ENCODE assay signal across 20 mouse cellular contexts in genomic region chr17:8413656-8414055, GRCm38 (mm10). TPM values are rescaled to one million over a fixed set of nuclear protein-coding genes. Genes with fewer than 3 reads are reported as not detected.
DNase-seq lines count a peak whose midpoint lies in the region; ATAC-seq and TF ChIP-seq lines count a peak whose summit lies in the region.
"Had no signal": no experiment of that assay in that cellular context is flagged by ENCODE, and none has a peak within 500 bp of the region (broad histone marks: within the 10 kb centered on the region; RNA-seq: fewer than 3 reads in every experiment).

No protein-coding gene starts in this region.

- peaks cover 22% of the 10 kb centered on the region; the same call in 1 of the 2 replicates for H3K4me1 ChIP-seq in liver, embryonic 15.5 days (replicated peaks)
- H3K4me1 ChIP-seq in liver, embryonic 11.5 days (replicated peaks; ENCODE audit: control insufficient read depth, insufficient read depth, low read length) = peaks cover 21% of the 10 kb centered on the region
- H3K4me1 ChIP-seq in kidney, postnatal 0 days (replicated peaks; ENCODE audit: insufficient read depth, low read length) = 0 out of 2 replicates have a peak, but pooled peaks cover 4% of the 10 kb centered on the region

- H3K9me3 ChIP-seq in liver, embryonic 15.5 days (replicated peaks) = no peaks in the 10 kb centered on the region
- no peaks in the 10 kb centered on the region for H3K9me3 ChIP-seq in liver, embryonic 11.5 days (ENCODE audit: control insufficient read depth, low read length)
- H3K9me3 ChIP-seq in kidney, postnatal 0 days (replicated peaks; ENCODE audit: low read length) = no peaks in the 10 kb centered on the region
- H3K9me3 ChIP-seq: embryonic facial prominence, embryonic 10.5 days; forebrain, embryonic 12.5 days; heart, embryonic 13.5 days; limb, embryonic 15.5 days; megakaryocyte, embryonic 14.5 days; neural tube, embryonic 13.5 days had no signal

- no peak overlapping the region for H3K27ac ChIP-seq in liver, embryonic 15.5 days (replicated peaks)
- no peak overlapping the region for H3K27ac ChIP-seq in liver, embryonic 11.5 days (ENCODE audit: low read depth, low read length)
- H3K27ac ChIP-seq in kidney, postnatal 0 days = no peak overlapping the region
- H3K27ac ChIP-seq: embryonic facial prominence, embryonic 10.5 days; forebrain, embryonic 12.5 days; gastrocnemius, adult 2 months; heart, embryonic 13.5 days; hindbrain, embryonic 14.5 days; limb, embryonic 15.5 days; neural tube, embryonic 13.5 days had no signal

- no peak for DNase-seq in liver, embryonic 11.5 days (ENCODE audit: low spot score)
- DNase-seq in kidney, adult 18-20 months = peak; percentile 34
- no peak for DNase-seq in kidney, postnatal 0 days (ENCODE audit: low spot score)
- peak; percentile 78 for DNase-seq in yolk sac, embryonic 10.5 days (ENCODE audit: low spot score)
- DNase-seq in retina, postnatal 1 day = no peak
- DNase-seq: cerebellum, adult 2 months; gastrocnemius, adult 2 months; midbrain, embryonic 14.5 days; thymus, adult 2 months had no signal

- no peak overlapping the region for H3K4me3 ChIP-seq in liver, embryonic 15.5 days (replicated peaks)
- no peak overlapping the region for H3K4me3 ChIP-seq in liver, embryonic 11.5 days (ENCODE audit: low read depth, low read length)
- no peak overlapping the region for H3K4me3 ChIP-seq in kidney, postnatal 0 days (replicated peaks; ENCODE audit: low read depth, low read length)
- H3K4me3 ChIP-seq: embryonic facial prominence, embryonic 10.5 days; forebrain, embryonic 12.5 days; gastrocnemius, adult 2 months; heart, embryonic 13.5 days; limb, embryonic 15.5 days; megakaryocyte, embryonic 14.5 days; neural tube, embryonic 13.5 days had no signal

- H3K4me2 ChIP-seq in liver, embryonic 15.5 days = no peak overlapping the region; the same call in 1 of the 2 replicates
- H3K4me2 ChIP-seq in liver, embryonic 11.5 days = no peak overlapping the region
- H3K4me2 ChIP-seq in kidney, postnatal 0 days (ENCODE audit: low read length) = no peak overlapping the region
- H3K4me2 ChIP-seq: heart, embryonic 13.5 days; hindbrain, embryonic 14.5 days; limb, embryonic 15.5 days; neural tube, embryonic 13.5 days had no signal

- peak; percentile 31; the same call in 1 of the 2 replicates for ATAC-seq in liver, embryonic 15.5 days (ENCODE audit: insufficient read depth)
- no peak for ATAC-seq in liver, embryonic 11.5 days (replicated peaks; ENCODE audit: low FRiP score)
- ATAC-seq in kidney, postnatal 0 days (replicated peaks; ENCODE audit: low FRiP score, low read depth) = peak; percentile 63
- ATAC-seq in CD4-positive, CD25-positive, alpha-beta regulatory T cell, adult 4 months = no peak
- ATAC-seq: lung, postnatal 0 days had no signal

- no peak for TF ChIP-seq CTCF in kidney, postnatal 0 days (IDR thresholded peaks at IDR 0.05; ENCODE audit: low read depth)

- no peaks in the 10 kb centered on the region for H3K36me3 ChIP-seq in liver, embryonic 15.5 days (replicated peaks)
- H3K36me3 ChIP-seq in liver, embryonic 11.5 days (ENCODE audit: control insufficient read depth, insufficient read depth, low read length) = no peaks in the 10 kb centered on the region
- H3K36me3 ChIP-seq in kidney, postnatal 0 days (ENCODE audit: insufficient read depth, low read length) = no peaks in the 10 kb centered on the region
- H3K36me3 ChIP-seq: embryonic facial prominence, embryonic 10.5 days; forebrain, embryonic 12.5 days; heart, embryonic 13.5 days; limb, embryonic 15.5 days; neural tube, embryonic 13.5 days had no signal

- H3K27me3 ChIP-seq in liver, embryonic 15.5 days = 0 out of 2 replicates have a peak, but pooled peaks cover 4% of the 10 kb centered on the region
- H3K27me3 ChIP-seq in liver, embryonic 11.5 days (replicated peaks; ENCODE audit: control insufficient read depth, insufficient read depth, low read length) = no peaks in the 10 kb centered on the region
- H3K27me3 ChIP-seq in kidney, postnatal 0 days (ENCODE audit: insufficient read depth, low read length) = no peaks in the 10 kb centered on the region

- H3K9ac ChIP-seq in liver, embryonic 15.5 days = no peak overlapping the region
- no peak overlapping the region for H3K9ac ChIP-seq in liver, embryonic 11.5 days (ENCODE audit: low read depth, low read length)
- no peak overlapping the region for H3K9ac ChIP-seq in kidney, postnatal 0 days (ENCODE audit: low read depth, low read length)
- H3K9ac ChIP-seq: forebrain, embryonic 12.5 days; heart, embryonic 13.5 days; hindbrain, embryonic 14.5 days; limb, embryonic 15.5 days; neural tube, embryonic 13.5 days had no signal

- WGBS in liver, embryonic 15.5 days (ENCODE audit: insufficient replicate concordance) = 64% methylated on average over 5 of the region's 5 CpGs
- 51% methylated on average over 5 of the region's 5 CpGs for WGBS in liver, embryonic 11.5 days
- WGBS in kidney, postnatal 0 days = 45% methylated on average over 5 of the region's 5 CpGs

RNA-seq across cellular contexts. Expression of gene T, which starts 20.6 kb away (rescaled TPM):
- polyA plus RNA-seq in liver, embryonic 15.5 days (2015; fragmentation: Nextera tagmentation; extraction: Ambion mirVana) = not detected in 2 replicates
- polyA plus RNA-seq in liver, embryonic 11.5 days (2014; fragmentation: Nextera tagmentation; extraction: Ambion mirVana) = not detected in 2 replicates
- polyA plus RNA-seq in kidney, postnatal 0 days (2015; fragmentation: Nextera tagmentation; extraction: Ambion mirVana) = 0.17 TPM in 2 replicates
- not detected for polyA plus RNA-seq in CD4-positive, CD25-positive, alpha-beta regulatory T cell, adult 4 months (2017; shearing (Covaris generic))
- polyA plus RNA-seq: lung, postnatal 0 days; spleen, adult 2 months had no signal

RNA-seq across cellular contexts. Expression of gene T2, which starts 57.9 kb away (rescaled TPM):
- polyA plus RNA-seq in liver, embryonic 15.5 days (2015; fragmentation: Nextera tagmentation; extraction: Ambion mirVana) = not detected in 2 replicates
- polyA plus RNA-seq in liver, embryonic 11.5 days (2014; fragmentation: Nextera tagmentation; extraction: Ambion mirVana) = 0.29 and 0.43 TPM in 2 replicates
- 0.46 and 0.50 TPM in 2 replicates for polyA plus RNA-seq in kidney, postnatal 0 days (2015; fragmentation: Nextera tagmentation; extraction: Ambion mirVana)
- 1 to 10 TPM in 1 of 2 experiments, under 1 TPM in 1; 0.51 to 2.7 TPM for polyA plus RNA-seq in CD4-positive, CD25-positive, alpha-beta regulatory T cell, adult 4 months (2017; shearing (Covaris generic))
- polyA plus RNA-seq: spleen, adult 2 months had no signal

Comparison
In these comparisons a context has a peak if more than half of its experiments do, and no peak if none do; other contexts are left out.
1. ATAC-seq: peak in liver, embryonic 15.5 days (single experiment) and kidney, postnatal 0 days (single experiment); none in liver, embryonic 11.5 days (single experiment) and CD4-positive, CD25-positive, alpha-beta regulatory T cell, adult 4 months (single experiment).
2. DNase-seq: peak in kidney, adult 18-20 months (single experiment) and yolk sac, embryonic 10.5 days (single experiment); none in liver, embryonic 11.5 days (single experiment), kidney, postnatal 0 days (single experiment) and retina, postnatal 1 day (single experiment).